Mouse (Mus musculus): ENCODE data around the gene Nop2.
A peak's percentile ranks its signal among the peaks of the same experiment; 100 is the strongest.

Nop2 gene

DNA sequence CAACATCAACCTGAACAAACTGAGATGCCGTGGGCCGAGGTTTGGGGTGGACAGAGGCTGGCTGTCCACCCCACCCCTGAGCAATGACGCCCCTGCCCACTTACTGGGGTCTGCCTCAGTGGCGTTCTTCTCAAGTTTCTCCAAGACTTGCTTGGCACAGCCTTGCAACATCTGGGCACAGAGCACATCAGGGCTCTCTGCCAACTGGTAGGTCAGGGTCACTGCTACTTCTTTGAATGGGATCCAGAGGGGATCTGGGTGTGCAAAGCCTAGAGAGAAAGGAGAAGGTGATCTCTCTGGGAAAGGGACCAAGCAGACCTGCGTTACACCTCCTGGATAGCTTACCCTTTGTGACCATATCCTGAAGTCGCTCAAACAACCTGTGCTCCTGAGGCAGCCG lies 41.5 kb downstream of the Nop2 start:
- no peak for DNase-seq (ENCODE audit: low read depth)

DNA sequence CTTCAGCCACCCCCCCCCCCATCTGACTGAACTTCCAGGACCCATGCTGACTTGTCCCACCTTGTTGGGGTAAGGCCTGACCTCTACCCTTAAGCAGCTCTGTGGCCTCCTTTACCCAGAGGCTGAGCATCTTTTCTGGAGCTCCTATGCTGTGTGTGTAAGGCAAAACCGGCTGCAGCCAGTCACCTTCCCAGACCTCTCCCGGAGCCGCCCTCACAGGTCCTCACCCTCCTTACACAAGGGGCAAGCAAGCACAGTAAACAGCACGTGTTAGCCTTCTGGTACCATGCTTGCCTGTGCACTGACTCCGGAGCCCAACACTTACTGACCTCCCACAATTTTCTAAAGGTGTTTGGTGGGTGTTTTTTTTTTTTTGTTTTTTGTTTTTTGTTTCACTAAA lies 43.8 kb downstream of the Nop2 start:
- DNase-seq (ENCODE audit: low read depth), result no peak

DNA sequence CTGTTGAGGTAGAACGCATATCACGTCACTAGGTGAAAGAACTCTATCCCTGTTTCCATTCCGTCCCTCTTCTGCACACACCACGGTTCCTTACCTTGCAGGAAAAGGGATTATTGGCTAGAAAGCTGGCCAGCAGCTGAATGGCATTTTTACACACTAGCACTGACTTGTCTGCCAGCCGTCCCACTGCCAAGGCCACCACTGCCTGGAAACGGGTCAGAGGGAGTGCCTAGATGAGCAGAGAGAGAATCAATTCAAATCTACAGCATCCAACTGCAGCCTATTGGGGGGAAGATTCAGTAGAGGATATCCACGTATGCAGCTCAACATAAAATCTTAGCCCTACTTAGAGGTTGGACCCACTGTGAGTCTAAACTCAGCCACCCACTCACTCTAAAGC lies 47.9 kb downstream of the Nop2 start:
- no peak for DNase-seq (ENCODE audit: low read depth)

DNA sequence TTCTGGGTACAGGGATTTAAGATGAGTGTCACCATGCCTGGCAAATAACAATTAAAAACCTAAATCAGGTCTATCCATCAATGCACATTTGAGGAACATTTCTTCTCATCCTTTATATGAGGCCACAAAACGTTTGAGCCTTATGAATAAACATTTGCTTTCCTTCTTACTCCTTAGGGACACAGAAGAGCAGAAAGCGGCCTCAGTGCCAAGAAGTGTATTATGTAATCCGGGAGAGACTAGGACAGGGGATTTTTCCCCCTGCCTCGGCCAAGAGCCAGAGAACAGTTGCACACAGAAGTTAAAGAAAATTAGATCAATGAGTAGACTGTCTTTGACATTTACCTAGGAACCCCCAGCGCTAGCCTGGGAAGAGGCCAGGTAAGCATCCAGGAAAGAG lies 50.4 kb downstream of the Nop2 start:
- DNase-seq (ENCODE audit: low read depth), result no peak

DNA sequence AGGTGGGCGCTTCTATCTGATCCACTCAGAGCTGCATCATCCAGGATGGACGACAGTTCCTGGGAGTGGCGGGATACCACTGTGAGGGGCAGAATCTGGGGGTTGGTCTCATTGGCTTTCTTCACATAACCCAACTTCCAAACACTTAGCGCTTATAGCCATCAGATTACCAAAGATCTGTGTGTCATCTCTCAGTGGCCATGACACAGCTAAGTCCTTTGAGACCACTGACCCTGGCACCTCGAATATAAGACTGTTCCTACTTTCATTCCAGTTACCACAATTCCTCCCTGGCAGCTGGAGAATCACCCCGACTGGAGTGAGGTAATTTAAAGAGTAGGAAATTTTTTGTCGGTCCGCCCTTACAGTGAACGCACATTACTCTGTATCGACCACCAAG lies 54.5 kb downstream of the Nop2 start:
- DNase-seq (ENCODE audit: low read depth), result no peak

DNA sequence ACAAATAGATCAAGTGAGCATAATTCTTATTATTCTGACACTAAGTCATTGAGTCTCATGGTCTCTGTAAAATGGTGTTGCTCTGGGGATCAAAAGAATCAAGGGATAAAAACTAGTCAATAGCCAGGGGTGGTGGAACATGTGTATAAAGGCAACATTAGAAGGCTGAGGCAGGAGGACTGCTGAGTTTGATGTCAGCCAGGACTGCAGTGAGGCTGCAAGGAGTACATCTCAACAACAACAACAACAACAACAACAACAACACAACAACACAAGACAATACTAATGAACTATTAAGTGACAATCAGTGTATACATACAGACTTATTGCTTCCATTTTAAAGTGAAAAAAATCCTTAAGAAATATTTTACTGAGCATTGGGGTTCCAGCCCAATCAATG lies 59.1 kb downstream of the Nop2 start:
- peak; percentile 28 for DNase-seq (ENCODE audit: low read depth)

DNA sequence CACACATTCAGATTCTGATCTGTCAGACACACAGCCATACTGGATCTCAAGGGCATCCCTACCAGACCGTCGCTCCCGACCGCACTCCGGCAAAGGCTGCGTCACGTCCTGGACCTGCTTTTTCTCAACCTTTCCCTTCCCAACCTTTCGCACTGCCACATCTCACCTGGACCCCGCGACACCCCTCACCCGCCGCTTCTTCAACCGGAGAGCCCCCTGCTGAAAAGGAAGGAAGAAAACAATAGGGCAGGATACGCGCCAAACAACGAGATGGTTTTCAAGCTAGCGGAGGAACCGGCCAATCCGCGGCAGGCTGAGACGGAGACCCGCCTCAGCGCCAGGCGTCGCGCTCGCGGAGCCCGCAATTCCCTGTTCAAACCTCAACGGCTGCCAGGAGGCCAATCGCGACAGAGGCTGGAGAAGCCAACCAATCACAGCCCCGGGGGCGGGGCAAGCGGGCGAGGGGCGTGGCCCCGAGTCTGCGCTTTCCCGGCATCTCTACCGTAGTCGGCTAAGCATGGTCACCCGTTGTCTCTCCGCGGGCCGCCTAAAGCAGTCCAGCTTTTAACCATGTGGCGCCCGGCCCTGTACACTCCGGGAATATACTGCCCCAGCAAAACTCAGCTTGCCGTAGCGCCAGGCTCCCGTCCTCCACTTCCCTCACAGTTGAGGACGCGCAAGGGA lies 59.8 kb downstream of the Nop2 start, which contains the start of the genes Ncapd2 and Mrpl51:
Ncapd2 (minus strand) TSS at position 370 of the 684 bp plus-strand sequence.
Mrpl51 (plus strand) TSS at position 470 of the 684 bp plus-strand sequence.
- DNase-seq (ENCODE audit: low read depth), result peak; percentile 98

DNA sequence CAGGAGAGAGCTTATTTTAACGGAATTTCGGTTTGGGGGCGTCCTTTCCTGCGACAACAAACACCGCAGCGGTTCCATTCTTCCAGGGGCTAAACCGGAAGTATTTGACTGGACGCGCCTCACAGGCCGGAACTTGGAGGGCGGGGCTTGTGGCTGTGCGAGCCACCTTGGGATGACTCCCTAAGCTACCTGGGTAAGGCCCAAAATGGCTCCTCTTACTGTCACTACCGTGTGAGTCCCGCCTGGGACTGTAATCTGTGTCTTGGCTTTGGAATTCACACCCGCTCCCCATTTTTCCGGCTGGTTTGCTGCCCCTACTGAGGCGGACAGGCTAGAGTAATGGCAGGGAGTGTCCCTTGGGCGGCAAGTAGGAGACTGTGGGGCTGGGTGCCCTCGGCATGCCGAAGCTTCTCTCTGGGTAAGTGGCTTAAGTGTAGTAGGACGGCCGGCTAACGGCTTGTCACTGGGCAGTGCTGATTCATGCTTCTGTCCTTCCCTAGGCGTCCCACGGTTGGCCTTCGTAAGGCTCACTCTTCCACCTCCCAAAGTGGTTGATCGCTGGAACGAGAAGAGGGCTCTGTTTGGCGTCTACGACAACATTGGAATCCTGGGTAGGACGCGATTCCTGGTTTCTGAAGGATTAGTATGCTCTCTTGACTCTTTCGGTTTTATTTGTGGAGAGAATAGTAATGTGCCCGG lies 60.5 kb downstream of the Nop2 start:
- peak; percentile 97 for DNase-seq (ENCODE audit: low read depth)

DNA sequence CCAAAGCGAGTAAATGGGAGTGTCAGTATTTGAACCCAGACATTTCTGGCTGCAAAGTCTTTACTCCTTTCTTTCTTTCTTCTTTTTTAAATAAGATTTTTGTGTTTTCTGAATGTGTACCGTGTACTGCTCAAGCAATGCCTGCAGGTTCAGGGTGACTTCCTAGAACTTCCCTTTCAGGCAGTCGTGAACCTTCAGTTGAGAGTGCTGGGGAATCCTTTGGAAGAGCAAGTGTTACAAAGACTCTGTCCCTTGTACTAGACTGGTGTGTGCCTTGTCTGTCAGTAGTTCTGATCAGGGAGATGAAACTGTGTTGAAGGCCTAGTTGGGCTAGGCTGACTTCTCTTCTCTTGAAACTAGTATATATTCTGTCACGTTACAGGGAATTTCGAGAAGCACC lies 61.1 kb downstream of the Nop2 start:
- DNase-seq (ENCODE audit: low read depth), result peak; percentile 46

DNA sequence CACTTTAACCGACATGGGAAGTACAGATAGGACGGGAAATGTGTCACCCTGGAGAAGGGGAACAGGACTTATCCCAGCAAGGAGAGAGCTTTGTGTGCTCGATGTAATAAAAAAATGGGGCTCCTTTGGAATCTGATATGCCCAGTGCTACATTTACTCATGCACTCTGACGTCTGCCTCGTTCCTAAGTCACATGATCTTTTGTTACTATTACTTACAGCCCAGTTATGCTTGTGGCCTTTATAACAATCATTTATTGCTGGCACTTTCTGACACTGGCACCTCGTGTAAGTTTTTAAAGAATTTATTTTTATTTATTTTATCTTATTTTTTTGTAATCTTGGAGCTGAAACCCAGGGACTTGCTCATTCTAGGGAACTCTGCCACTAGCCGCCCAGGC lies 61.7 kb downstream of the Nop2 start:
- DNase-seq (ENCODE audit: low read depth), result peak; percentile 68

Data from 416B (cell line).